Mouse (Mus musculus) intestine, embryonic 14.5 days (tissue): ENCODE measurements at regions not wholly inside any gene's neighbourhood (a gene's known extent, or its start where the extent isn't known, plus 50 kb on each side); places are given as distances from the start of the nearest gene placed in this dataset.
"Not testable (repeated sequence)": the region's sequence is repeated elsewhere in the genome, so short reads cannot be mapped to it uniquely, and the experiment has no call there.

Experiments used
- ATAC-seq: fragments of 200-750 bp; cut with Nextera tagmentation; replicated peaks from 2 replicates; pipeline ENCODE4 v1.8.0; 2017; ENCODE audit warnings: low read depth, moderate number of reproducible peaks, moderate TSS enrichment, moderate library complexity; ENCODE audit not compliant: low FRiP score, low TSS enrichment
- DNase-seq: peaks from one replicate; pipeline ENCODE4 v3.0.0-alpha.2; 2018; ENCODE audit warnings: low spot score
- H3K27ac ChIP-seq: fragments of 300-500 bp; sonication (generic); 2 replicates; pipeline ENCODE4 v1.5.1; 2014; ENCODE audit warnings: low read depth, mild to moderate bottlenecking, control low read depth
- H3K27me3 ChIP-seq: fragments of 300-500 bp; sonication (generic); replicated peaks from 2 replicates; pipeline ENCODE4 v1.6.1; 2014; ENCODE audit warnings: low read length, control low read depth; ENCODE audit not compliant: control insufficient read depth, insufficient read depth
- H3K36me3 ChIP-seq: fragments of 300-500 bp; sonication (generic); 2 replicates; pipeline ENCODE4 v1.6.1; 2014; ENCODE audit warnings: low read length, control low read depth; ENCODE audit not compliant: control insufficient read depth, insufficient read depth
- H3K4me1 ChIP-seq: fragments of 300-500 bp; sonication (generic); replicated peaks from 2 replicates; pipeline ENCODE4 v1.6.1; 2014; ENCODE audit warnings: low read length, control low read depth, mixed read lengths; ENCODE audit not compliant: control insufficient read depth, insufficient read depth
- H3K4me2 ChIP-seq: fragments of 300-500 bp; sonication (generic); 2 replicates; pipeline ENCODE4 v1.6.1; 2014; ENCODE audit warnings: low read length
- H3K4me3 ChIP-seq: fragments of 300-500 bp; sonication (generic); 2 replicates; pipeline ENCODE4 v1.5.1; 2014; ENCODE audit warnings: low read depth, low read length, control low read depth, mixed read lengths
- H3K9ac ChIP-seq: fragments of 300-500 bp; sonication (generic); 2 replicates; pipeline ENCODE4 v1.6.1; 2014; ENCODE audit warnings: mild to moderate bottlenecking, low read length
- H3K9me3 ChIP-seq: fragments of 300-500 bp; sonication (generic); 2 replicates; pipeline ENCODE4 v1.6.1; 2016; ENCODE audit warnings: low read length, control low read depth; ENCODE audit not compliant: control insufficient read depth
- WGBS: fragments of 180-500 bp; shearing (Covaris S2); extraction: QIAGEN DNeasy Blood & Tissue Kit; methylation state at CpG from one replicate; pipeline ENCODE4 v1.1.7; 2014; 5-methylcytosine and 5-hydroxymethylcytosine counted together

DNA sequence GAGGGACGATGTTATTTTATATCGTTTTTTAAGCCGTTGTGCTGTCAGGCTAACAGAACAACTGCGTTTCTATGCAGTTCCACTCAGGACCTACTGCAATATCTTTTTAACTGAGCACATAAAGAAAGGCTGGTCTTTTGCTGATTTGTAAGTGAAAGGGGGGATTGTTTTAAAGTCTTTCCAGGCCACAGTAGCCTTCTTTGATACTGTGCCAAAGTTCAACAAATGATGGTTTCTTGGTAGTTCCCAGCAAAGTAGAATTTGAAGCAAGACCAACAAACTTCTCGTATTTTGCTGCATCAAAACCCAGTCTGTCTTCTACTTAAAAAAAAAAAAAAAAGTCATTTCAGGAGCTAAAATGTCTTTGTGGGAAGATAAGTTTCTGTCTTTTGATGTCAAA lies 263.8 kb downstream of the Gxylt1 start:
- DNase-seq = no peak
- Histone ChIP-seq H3K4me2 (no peak overlapping the region), H3K4me1 (no peaks in the 10 kb centered on the region), H3K27me3 (no peaks in the 10 kb centered on the region), H3K9ac (no peak overlapping the region), H3K4me3 (no peak overlapping the region), H3K27ac (no peak overlapping the region), H3K9me3 (no peaks in the 10 kb centered on the region), H3K36me3 (no peaks in the 10 kb centered on the region)
- WGBS = 71% methylated on average over 5 of the region's 5 CpGs
- no peak for ATAC-seq

DNA sequence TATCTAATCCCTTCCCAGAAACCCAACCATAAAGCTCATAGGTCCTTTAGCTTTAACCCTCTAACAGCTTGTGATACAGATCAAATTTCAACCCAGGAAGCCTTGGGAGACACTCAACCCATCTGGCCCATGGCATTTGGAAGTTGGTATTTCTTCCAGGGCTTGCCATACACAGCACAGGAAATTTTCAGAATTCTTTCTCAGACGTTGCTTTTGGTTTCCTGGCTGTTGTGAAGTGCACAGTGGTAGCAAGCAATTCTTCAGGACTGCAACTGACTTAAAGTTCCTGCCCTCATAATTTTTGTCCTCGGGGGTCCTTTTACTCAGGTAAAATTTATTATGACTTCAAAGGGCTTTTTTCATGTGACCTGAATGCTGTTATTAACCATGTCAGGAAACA lies 264.4 kb downstream of the Gxylt1 start:
- Histone ChIP-seq H3K27me3 (no peaks in the 10 kb centered on the region), H3K9ac (no peak overlapping the region), H3K36me3 (no peaks in the 10 kb centered on the region), H3K4me1 (peaks cover 2% of the 10 kb centered on the region; the same call in 1 of the 2 replicates), H3K4me3 (no peak overlapping the region), H3K27ac (no peak overlapping the region), H3K9me3 (no peaks in the 10 kb centered on the region), H3K4me2 (no peak overlapping the region)
- WGBS = 14% methylated on average over 2 of the region's 2 CpGs
- ATAC-seq (no peak), DNase-seq (no peak)

DNA sequence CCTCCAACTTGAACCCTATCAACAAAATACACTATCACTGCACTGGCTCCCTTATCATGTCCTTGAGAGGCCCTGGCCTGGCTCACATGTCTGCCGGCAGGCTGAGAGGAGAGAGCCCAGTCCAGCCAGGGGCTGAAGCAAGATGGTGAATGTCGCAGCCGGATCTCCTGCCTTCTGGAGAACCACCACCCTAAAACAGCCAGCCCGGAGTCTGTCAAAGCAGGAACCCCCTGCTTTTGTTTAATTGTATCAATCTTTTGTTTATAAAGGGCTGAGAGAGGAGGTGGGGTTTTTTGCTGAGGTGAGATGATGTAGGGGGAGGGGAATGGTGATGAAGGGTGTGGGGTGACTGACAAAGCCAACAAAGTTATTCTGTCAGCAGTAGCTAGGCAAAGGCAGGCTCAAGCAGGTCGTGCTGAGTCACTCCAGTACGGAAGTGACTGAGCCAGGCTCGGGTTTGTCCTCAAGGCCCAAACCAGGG lies 269.2 kb downstream of the Gxylt1 start:
- H3K4me2 ChIP-seq = no peak overlapping the region
- WGBS = 22% methylated on average over 7 of the region's 7 CpGs
- no peaks in the 10 kb centered on the region for H3K9me3 ChIP-seq
- H3K36me3 ChIP-seq = no peaks in the 10 kb centered on the region
- ATAC-seq (no peak; the same call in none of the 2 replicates), DNase-seq (peak; percentile 61)
- no peak overlapping the region for H3K27ac ChIP-seq
- H3K4me1 ChIP-seq = peaks cover 15% of the 10 kb centered on the region
- H3K9ac ChIP-seq = no peak overlapping the region
- H3K27me3 ChIP-seq = no peaks in the 10 kb centered on the region
- H3K4me3 ChIP-seq = no peak overlapping the region

DNA sequence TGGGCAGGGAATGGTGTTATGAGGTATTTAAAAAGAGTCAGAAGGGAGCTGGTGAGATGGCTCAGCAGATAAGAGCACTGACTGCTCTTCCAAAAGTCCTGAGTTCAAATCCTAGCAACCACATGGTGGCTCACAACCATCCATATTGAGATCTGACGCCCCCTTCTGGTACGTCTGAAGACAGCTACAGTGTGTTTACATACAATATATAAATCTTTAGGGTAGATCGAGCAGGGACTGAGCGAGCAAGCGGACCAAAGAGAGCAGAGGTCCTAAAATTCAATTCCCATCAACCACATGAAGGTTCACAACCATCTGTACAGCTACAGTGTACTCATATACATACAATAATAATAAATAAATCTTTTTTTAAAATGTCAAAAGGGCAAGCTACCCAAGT lies 269.8 kb downstream of the Gxylt1 start:
- H3K27ac ChIP-seq, H3K27me3 ChIP-seq: not testable (repeated sequence)

DNA sequence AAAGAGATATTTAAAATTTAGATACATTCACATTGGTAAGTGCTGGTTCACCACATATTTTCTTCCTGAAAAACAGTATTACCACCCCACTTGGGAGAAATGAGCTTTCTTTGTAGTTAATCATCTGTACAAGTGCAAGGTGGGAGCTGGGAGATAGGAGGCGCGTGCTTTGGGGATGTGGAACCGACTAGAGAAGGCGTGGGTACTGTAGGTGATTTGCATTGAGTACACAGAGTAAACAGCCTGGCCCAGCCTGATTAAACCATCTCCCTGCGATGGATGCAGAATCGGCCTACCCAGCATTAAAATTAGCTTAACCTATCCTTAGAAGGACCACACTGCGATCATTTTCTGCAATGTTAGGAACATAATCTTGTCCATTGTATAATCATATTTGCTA lies 270.4 kb downstream of the Gxylt1 start:
- no peaks in the 10 kb centered on the region for H3K27me3 ChIP-seq
- no peak overlapping the region for H3K9ac ChIP-seq
- ATAC-seq (no peak), DNase-seq (no peak)
- H3K9me3 ChIP-seq = no peaks in the 10 kb centered on the region
- 89% methylated on average over 7 of the region's 7 CpGs for WGBS
- H3K4me2 ChIP-seq = no peak overlapping the region
- no peaks in the 10 kb centered on the region for H3K36me3 ChIP-seq
- no peak overlapping the region for H3K4me3 ChIP-seq
- peaks cover 19% of the 10 kb centered on the region for H3K4me1 ChIP-seq
- no peak overlapping the region for H3K27ac ChIP-seq

More for the DNA sequence above, 269.8 kb downstream of the Gxylt1 start:
- not testable (repeated sequence) for H3K9ac ChIP-seq, DNase-seq, ATAC-seq, H3K4me2 ChIP-seq, H3K9me3 ChIP-seq, H3K4me3 ChIP-seq, H3K36me3 ChIP-seq
- 74% methylated on average over 5 of the region's 5 CpGs for WGBS
- peaks cover 16% of the 10 kb centered on the region for H3K4me1 ChIP-seq

DNA sequence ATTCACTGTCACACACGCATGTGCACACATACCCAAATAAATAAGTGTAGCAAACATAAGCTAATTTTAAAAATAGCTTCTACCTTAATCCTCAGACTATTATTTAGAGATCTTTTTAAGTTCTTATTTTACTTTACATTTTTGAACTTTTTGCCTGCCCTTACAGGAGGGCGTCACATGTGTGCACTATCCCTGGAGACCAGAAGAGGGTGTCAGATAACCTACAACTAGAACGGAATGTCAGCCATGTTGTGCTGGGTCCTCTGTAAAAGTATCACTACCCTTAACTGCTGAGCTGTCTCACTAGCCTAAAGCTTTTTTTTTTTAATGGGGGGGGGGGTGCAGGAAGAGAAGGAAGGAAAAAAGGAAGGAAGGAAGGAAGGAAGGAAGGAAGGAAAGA lies 271.7 kb downstream of the Gxylt1 start:
- Histone ChIP-seq H3K27ac (no peak overlapping the region), H3K4me2 (no peak overlapping the region), H3K9ac (no peak overlapping the region), H3K36me3 (no peaks in the 10 kb centered on the region), H3K27me3 (no peaks in the 10 kb centered on the region), H3K9me3 (no peaks in the 10 kb centered on the region), H3K4me1 (peaks cover 19% of the 10 kb centered on the region), H3K4me3 (no peak overlapping the region)
- WGBS = 90% methylated on average over 3 of the region's 3 CpGs
- ATAC-seq = no peak
- DNase-seq = no peak

DNA sequence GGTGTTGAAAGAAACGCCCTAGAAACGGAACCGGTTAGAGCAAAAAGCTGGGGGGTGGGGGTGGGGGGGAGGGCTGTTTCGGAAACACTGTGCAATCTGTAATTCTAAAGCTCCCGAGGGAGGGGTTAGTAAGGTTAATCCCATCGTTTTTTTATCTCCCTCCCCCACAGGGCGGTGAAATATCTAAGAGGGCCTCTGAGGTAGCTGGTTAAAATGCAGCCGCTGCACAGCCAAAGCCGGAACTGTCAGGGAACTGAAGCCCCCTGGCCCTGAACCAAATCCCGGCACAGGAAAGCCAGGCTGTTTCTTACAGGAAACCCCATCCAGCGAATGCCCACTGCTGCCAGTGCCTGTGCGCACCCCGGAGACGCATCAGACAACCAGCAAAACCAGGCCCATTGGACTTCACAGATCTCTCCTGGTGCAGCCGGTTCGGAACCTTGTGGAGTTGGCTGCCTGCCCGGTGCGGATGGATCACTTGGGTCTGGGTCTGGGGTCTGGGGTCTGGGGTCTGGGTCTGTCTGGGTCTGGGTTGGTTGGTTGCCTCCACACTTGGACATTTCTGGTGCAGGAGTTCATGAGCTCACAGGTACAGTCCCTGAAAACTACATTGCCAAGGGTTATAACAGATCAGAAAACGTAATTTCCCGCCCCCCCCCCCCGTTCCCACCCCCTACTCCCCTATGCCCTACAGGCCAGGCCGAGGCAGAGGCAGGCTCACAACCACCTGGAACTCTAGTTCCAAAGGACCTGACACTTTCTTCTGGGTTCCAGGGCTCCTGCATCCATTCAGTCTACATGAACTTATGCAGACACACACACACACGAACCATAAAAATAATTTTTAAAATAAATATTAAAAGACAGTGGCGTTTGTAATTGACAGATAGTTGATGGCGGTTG lies 272.7 kb downstream of the Gxylt1 start:
- 22% methylated on average over 25 of the region's 25 CpGs for WGBS

DNA sequence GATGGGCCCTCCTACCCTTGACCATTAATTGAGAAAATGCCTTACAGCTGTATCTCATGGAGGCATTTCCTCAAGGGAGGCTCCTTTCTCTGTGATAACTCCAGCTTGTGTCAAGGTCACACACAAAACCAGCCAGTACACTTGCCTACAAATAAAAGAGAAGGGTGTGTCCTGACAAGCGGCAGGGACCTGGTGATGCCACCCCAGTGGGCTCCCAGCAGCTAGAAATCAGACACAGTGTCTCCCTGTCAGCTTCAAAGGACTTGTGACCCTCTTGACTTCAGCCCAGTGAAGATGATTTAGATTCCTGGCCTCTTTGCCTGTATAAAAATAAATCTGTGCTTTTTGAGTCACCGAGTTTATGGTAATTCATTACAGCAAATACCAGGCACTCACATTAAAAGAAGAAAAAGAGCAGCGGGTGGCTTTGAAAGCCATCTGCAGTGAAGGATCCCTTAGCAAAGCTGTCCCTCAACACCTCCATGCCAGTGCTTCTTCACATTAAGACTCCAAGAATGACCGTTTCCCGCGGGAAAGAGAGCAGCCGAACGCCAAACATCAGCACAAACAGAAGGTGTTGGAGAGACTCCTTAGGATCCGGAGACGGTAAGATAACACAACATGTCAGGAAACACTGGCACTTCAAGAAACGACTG lies 273.5 kb downstream of the Gxylt1 start:
- Histone ChIP-seq H3K4me1 (peaks cover 19% of the 10 kb centered on the region), H3K9me3 (no peaks in the 10 kb centered on the region), H3K4me3 (peak overlapping the region; percentile 8), H3K27ac (no peak overlapping the region), H3K36me3 (no peaks in the 10 kb centered on the region), H3K4me2 (peak overlapping the region; percentile 49), H3K9ac (0 out of 2 replicates have a peak overlapping the region, but pooled peaks have one; percentile 7), H3K27me3 (no peaks in the 10 kb centered on the region)
- DNase-seq = peak; percentile 60
- 8% methylated on average over 11 of the region's 11 CpGs for WGBS
- ATAC-seq = no peak

More for the DNA sequence above, 272.7 kb downstream of the Gxylt1 start:
- Histone ChIP-seq H3K4me2 (peak overlapping the region; percentile 49), H3K9me3 (no peaks in the 10 kb centered on the region), H3K9ac (0 out of 2 replicates have a peak overlapping the region, but pooled peaks have one; percentile 7), H3K36me3 (no peaks in the 10 kb centered on the region), H3K4me3 (peak overlapping the region; percentile 8), H3K27me3 (no peaks in the 10 kb centered on the region), H3K27ac (no peak overlapping the region), H3K4me1 (peaks cover 19% of the 10 kb centered on the region)
- ATAC-seq (0 out of 2 replicates have a peak, but pooled peaks have one; percentile 30), DNase-seq (peak; percentile 56)
